Mouse (Mus musculus) 3T3-L1 (cell line): ENCODE data around the gene Slc15a1.

Source experiments
- DNase-seq: peaks from one replicate; pipeline ENCODE4 v3.0.0-alpha.2; 2015; ENCODE audit warnings: low read depth, low spot score

Slc15a1 gene

GRCm38 (mm10) chr14:121452227-121452626, 52.8 kb downstream of the Slc15a1 start:
- no peak for DNase-seq

- no peak for DNase-seq
Observed at GRCm38 (mm10) chr14:121451424-121452029, 53.5 kb downstream of the Slc15a1 start.

GRCm38 (mm10) chr14:121450504-121451423, 54.3 kb downstream of the Slc15a1 start:
- DNase-seq, result peak; percentile 92

- DNase-seq, result no peak
Observed at GRCm38 (mm10) chr14:121446951-121447350, 58.1 kb downstream of the Slc15a1 start.

- peak; percentile 81 for DNase-seq
Observed at GRCm38 (mm10) chr14:121445194-121445593, 59.9 kb downstream of the Slc15a1 start.

- DNase-seq, result no peak
Observed at GRCm38 (mm10) chr14:121440807-121441206, 64.2 kb downstream of the Slc15a1 start.

- DNase-seq, result peak; percentile 98
Observed at GRCm38 (mm10) chr14:121437026-121437425, 68.0 kb downstream of the Slc15a1 start.

- DNase-seq, result peak; percentile 39
Observed at GRCm38 (mm10) chr14:121436455-121436854, 68.6 kb downstream of the Slc15a1 start.

- peak; percentile 93 for DNase-seq
Observed at GRCm38 (mm10) chr14:121435794-121436193, 69.3 kb downstream of the Slc15a1 start.

- DNase-seq, result no peak
Observed at GRCm38 (mm10) chr14:121431261-121431660, 73.8 kb downstream of the Slc15a1 start.

- DNase-seq, result peak; percentile 37
Observed at GRCm38 (mm10) chr14:121429854-121430535, 75.1 kb downstream of the Slc15a1 start.

- DNase-seq, result no peak
Observed at GRCm38 (mm10) chr14:121428148-121428547, 76.9 kb downstream of the Slc15a1 start.

- peak; percentile 50 for DNase-seq
Observed at GRCm38 (mm10) chr14:121426743-121427142, 78.3 kb downstream of the Slc15a1 start.

GRCm38 (mm10) chr14:121425004-121425793, 79.9 kb downstream of the Slc15a1 start:
- no peak for DNase-seq

GRCm38 (mm10) chr14:121423341-121423751, 81.7 kb downstream of the Slc15a1 start:
- no peak for DNase-seq

- DNase-seq, result no peak
Observed at GRCm38 (mm10) chr14:121422664-121423340, 82.2 kb downstream of the Slc15a1 start.

GRCm38 (mm10) chr14:121422000-121422399, 83.1 kb downstream of the Slc15a1 start:
- DNase-seq, result no peak

GRCm38 (mm10) chr14:121417594-121417993, 87.5 kb downstream of the Slc15a1 start:
- peak; percentile 93 for DNase-seq

GRCm38 (mm10) chr14:121416626-121417319, 88.3 kb downstream of the Slc15a1 start:
- peak; percentile 56 for DNase-seq

- peak; percentile 60 for DNase-seq
Observed at GRCm38 (mm10) chr14:121414635-121415241, 90.3 kb downstream of the Slc15a1 start.
